In genomic region chr9:119278031-119278430, GRCm38 (mm10) we compare ENCODE assay signal across 16 mouse cellular contexts.
"Had no signal": no experiment of that assay in that cellular context is flagged by ENCODE, and none has a peak within 500 bp of the region (broad histone marks: within the 10 kb centered on the region; RNA-seq: fewer than 3 reads in every experiment).

No protein-coding gene starts in this region.

- H3K9ac ChIP-seq: neural tube, embryonic 13.5 days; neural tube, embryonic 15.5 days; stomach, embryonic 15.5 days had no signal

- H3K4me1 ChIP-seq: stomach, embryonic 15.5 days had no signal

- H3K9me3 ChIP-seq: neural tube, embryonic 13.5 days; neural tube, embryonic 15.5 days; stomach, embryonic 15.5 days had no signal

- H3K27ac ChIP-seq: neural tube, embryonic 13.5 days; neural tube, embryonic 15.5 days; stomach, embryonic 15.5 days; stomach, postnatal 0 days had no signal

- H3K4me2 ChIP-seq: neural tube, embryonic 13.5 days; neural tube, embryonic 15.5 days; stomach, embryonic 15.5 days had no signal

- H3K4me3 ChIP-seq: neural tube, embryonic 13.5 days; neural tube, embryonic 15.5 days; stomach, embryonic 15.5 days had no signal

- DNase-seq: retina, postnatal 1 day; right cerebral cortex, adult 18-20 months; right cerebral cortex, postnatal 14 days; right cerebral cortex, postnatal 25 days; right cerebral cortex, postnatal 4 days; spleen, adult 18-20 months; thymus, adult 18-20 months; thymus, adult 2 months; thymus, postnatal 14 days; thymus, postnatal 25 days; thymus, postnatal 36 days; thymus, postnatal 4 days had no signal

- H3K27me3 ChIP-seq: neural tube, embryonic 13.5 days; neural tube, embryonic 15.5 days; stomach, embryonic 15.5 days had no signal
